10 mouse cellular contexts compared by ENCODE assay signal in the genomic region with DNA sequence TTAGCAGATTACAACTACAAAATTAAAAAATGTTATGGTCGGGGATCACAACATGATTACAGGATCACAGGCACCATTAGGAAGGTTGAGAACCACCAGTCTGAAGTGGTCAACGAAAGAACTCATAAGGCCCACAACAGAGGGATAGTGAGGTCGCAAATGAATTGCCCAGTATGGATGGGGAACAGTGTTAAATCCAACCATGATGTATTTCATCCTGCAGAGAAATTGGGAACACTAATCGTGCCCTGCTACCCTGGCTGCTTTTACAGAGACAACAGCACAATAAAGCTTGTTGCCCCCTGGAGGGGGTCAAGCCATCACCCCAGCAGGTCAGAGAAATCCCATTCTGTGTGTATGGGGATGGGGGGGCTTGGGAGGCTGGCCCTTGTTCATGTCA. TPM values are rescaled to one million over a fixed set of nuclear protein-coding genes. Genes with fewer than 3 reads are reported as not detected.
DNase-seq lines count a peak whose midpoint lies in the region; ATAC-seq and TF ChIP-seq lines count a peak whose summit lies in the region.
"Had no signal": no experiment of that assay in that cellular context is flagged by ENCODE, and none has a peak within 500 bp of the region (broad histone marks: within the 10 kb centered on the region; RNA-seq: fewer than 3 reads in every experiment).

No protein-coding gene starts in this region.

- no peak for ATAC-seq in embryonic facial prominence, embryonic 14.5 days (ENCODE audit: low read depth)
- ATAC-seq in intestine, postnatal 0 days: no peak
- ATAC-seq in neural tube, embryonic 12.5 days (ENCODE audit: low FRiP score, low read depth): no peak

- 60% methylated on average over 4 of the region's 4 CpGs for WGBS in embryonic facial prominence, embryonic 14.5 days
- 55% methylated on average over 4 of the region's 4 CpGs for WGBS in intestine, postnatal 0 days
- 55% methylated on average over 4 of the region's 4 CpGs for WGBS in neural tube, embryonic 12.5 days

- H3K27ac ChIP-seq in layer of hippocampus, adult 2 months: peak overlapping the region; percentile 96; the same call in 1 of the 2 replicates
- H3K27ac ChIP-seq in embryonic facial prominence, embryonic 14.5 days (replicated peaks; ENCODE audit: low read depth, low read length): peak overlapping the region; percentile 90; the same call in 1 of the 2 replicates
- H3K27ac ChIP-seq in intestine, postnatal 0 days (ENCODE audit: low read depth, low read length): no peak overlapping the region
- H3K27ac ChIP-seq in neural tube, embryonic 12.5 days: no peak overlapping the region

- H3K4me2 ChIP-seq in embryonic facial prominence, embryonic 14.5 days (ENCODE audit: low read depth, low read length): peak overlapping the region; percentile 88
- H3K4me2 ChIP-seq in intestine, postnatal 0 days (replicated peaks; ENCODE audit: low read depth): peak overlapping the region; percentile 93
- H3K4me2 ChIP-seq in neural tube, embryonic 12.5 days (replicated peaks): peak overlapping the region; percentile 94

- no peaks in the 10 kb centered on the region for H3K9me3 ChIP-seq in embryonic facial prominence, embryonic 14.5 days (ENCODE audit: control insufficient read depth, low read length)
- no peaks in the 10 kb centered on the region for H3K9me3 ChIP-seq in intestine, postnatal 0 days (ENCODE audit: control insufficient read depth)
- no peaks in the 10 kb centered on the region for H3K9me3 ChIP-seq in neural tube, embryonic 12.5 days

- no peak for DNase-seq in layer of hippocampus, adult 2 months (ENCODE audit: low spot score in 2 of 2)
- DNase-seq in layer of hippocampus, postnatal 25 days (ENCODE audit: extremely low spot score in 1 of 2, low spot score in 1 of 2): no peak
- no peak for DNase-seq in embryonic facial prominence, embryonic 14.5 days (ENCODE audit: low spot score)
- DNase-seq in left cerebral cortex, adult 9 months (ENCODE audit: low spot score in 2 of 2): no peak
- no peak for DNase-seq in ovary, postnatal 14 days (ENCODE audit: low spot score)
- DNase-seq in adrenal gland, postnatal 25 days: no peak
- DNase-seq: right cerebral cortex, postnatal 25 days had no signal

- H3K4me1 ChIP-seq in embryonic facial prominence, embryonic 14.5 days (ENCODE audit: control insufficient read depth, insufficient read depth, low read length): peaks cover 30% of the 10 kb centered on the region
- 0 out of 2 replicates have a peak, but pooled peaks cover 8% of the 10 kb centered on the region for H3K4me1 ChIP-seq in intestine, postnatal 0 days (replicated peaks; ENCODE audit: control insufficient read depth, insufficient read depth, low read length)
- H3K4me1 ChIP-seq in neural tube, embryonic 12.5 days: peaks cover 44% of the 10 kb centered on the region

- no peaks in the 10 kb centered on the region for H3K27me3 ChIP-seq in embryonic facial prominence, embryonic 14.5 days (replicated peaks; ENCODE audit: control insufficient read depth, insufficient read depth, low read length)
- H3K27me3 ChIP-seq in intestine, postnatal 0 days (replicated peaks; ENCODE audit: control insufficient read depth, insufficient read depth, low read length): no peaks in the 10 kb centered on the region
- H3K27me3 ChIP-seq in neural tube, embryonic 12.5 days (replicated peaks): no peaks in the 10 kb centered on the region

- peak overlapping the region; percentile 93 for H3K9ac ChIP-seq in embryonic facial prominence, embryonic 14.5 days (ENCODE audit: low read depth, low read length)
- no peak overlapping the region for H3K9ac ChIP-seq in intestine, postnatal 0 days (ENCODE audit: low read depth, low read length)
- H3K9ac ChIP-seq in neural tube, embryonic 12.5 days: peak overlapping the region; percentile 90

- peaks cover 70% of the 10 kb centered on the region for H3K36me3 ChIP-seq in embryonic facial prominence, embryonic 14.5 days (ENCODE audit: control insufficient read depth, insufficient read depth, low read length)
- H3K36me3 ChIP-seq in intestine, postnatal 0 days (ENCODE audit: control insufficient read depth, insufficient read depth): peaks cover 52% of the 10 kb centered on the region
- peaks cover 66% of the 10 kb centered on the region for H3K36me3 ChIP-seq in neural tube, embryonic 12.5 days

- TF ChIP-seq CTCF in layer of hippocampus, adult 2 months (conservative IDR thresholded peaks at IDR 0.05): no peak
- no peak for TF ChIP-seq CTCF in intestine, postnatal 0 days (IDR thresholded peaks at IDR 0.05; ENCODE audit: low read depth)

- H3K4me3 ChIP-seq in layer of hippocampus, adult 2 months: peak overlapping the region; percentile 69
- H3K4me3 ChIP-seq in embryonic facial prominence, embryonic 14.5 days (ENCODE audit: low read depth, low read length): peak overlapping the region; percentile 85
- H3K4me3 ChIP-seq in intestine, postnatal 0 days (ENCODE audit: low read depth, low read length): 0 out of 2 replicates have a peak overlapping the region, but pooled peaks have one; percentile 88
- H3K4me3 ChIP-seq in neural tube, embryonic 12.5 days: peak overlapping the region; percentile 96; the same call in 1 of the 2 replicates

RNA-seq across cellular contexts. Expression of gene Ranbp1, which starts 1.7 kb away (rescaled TPM):
- 10 to 100 TPM; 93.6 to 98.0 TPM for total RNA-seq in layer of hippocampus, adult 2 months (2021)
- total RNA-seq in layer of hippocampus, postnatal 25 days (2021): 10 to 100 TPM; 92.2 to 97.2 TPM
- polyA plus RNA-seq in embryonic facial prominence, embryonic 14.5 days (2014; fragmentation: Nextera tagmentation; extraction: Ambion mirVana): 515 and 520 TPM in 2 replicates
- polyA plus RNA-seq in intestine, postnatal 0 days (2015; fragmentation: Nextera tagmentation; extraction: Ambion mirVana): 229 and 231 TPM in 2 replicates
- 701 and 706 TPM in 2 replicates for polyA plus RNA-seq in neural tube, embryonic 12.5 days (2016; fragmentation: Nextera tagmentation; extraction: Ambion mirVana)
- 139 and 168 TPM in 2 replicates for total RNA-seq in adrenal gland, postnatal 25 days (2021)

RNA-seq across cellular contexts. Expression of gene Trmt2a, which starts 1.8 kb away (rescaled TPM):
- total RNA-seq in layer of hippocampus, adult 2 months (2021): 10 to 100 TPM; 51.1 to 54.9 TPM
- 10 to 100 TPM; 46.4 to 57.9 TPM for total RNA-seq in layer of hippocampus, postnatal 25 days (2021)
- 79.1 and 83.5 TPM in 2 replicates for polyA plus RNA-seq in embryonic facial prominence, embryonic 14.5 days (2014; fragmentation: Nextera tagmentation; extraction: Ambion mirVana)
- 26.1 and 28.7 TPM in 2 replicates for polyA plus RNA-seq in intestine, postnatal 0 days (2015; fragmentation: Nextera tagmentation; extraction: Ambion mirVana)
- 95.4 and 106 TPM in 2 replicates for polyA plus RNA-seq in neural tube, embryonic 12.5 days (2016; fragmentation: Nextera tagmentation; extraction: Ambion mirVana)
- total RNA-seq in adrenal gland, postnatal 25 days (2021): 60.1 and 63.9 TPM in 2 replicates

RNA-seq across cellular contexts. Expression of gene Gm49776, which starts 7.9 kb away (rescaled TPM):
- total RNA-seq in layer of hippocampus, adult 2 months (2021): not detected
- under 1 TPM in 1 of 2 experiments, not detected in 1; 0.79 TPM for total RNA-seq in layer of hippocampus, postnatal 25 days (2021)
- 1.2 and 6.5 TPM in 2 replicates for polyA plus RNA-seq in embryonic facial prominence, embryonic 14.5 days (2014; fragmentation: Nextera tagmentation; extraction: Ambion mirVana)
- polyA plus RNA-seq in intestine, postnatal 0 days (2015; fragmentation: Nextera tagmentation; extraction: Ambion mirVana): 1.2 and 1.5 TPM in 2 replicates
- polyA plus RNA-seq in neural tube, embryonic 12.5 days (2016; fragmentation: Nextera tagmentation; extraction: Ambion mirVana): 2.8 and 4.7 TPM in 2 replicates
- not detected in 2 replicates for total RNA-seq in adrenal gland, postnatal 25 days (2021)
- total RNA-seq: left cerebral cortex, adult 18-20 months had no signal

RNA-seq across cellular contexts. Expression of gene Zdhhc8, which starts 15.3 kb away (rescaled TPM):
- total RNA-seq in layer of hippocampus, adult 2 months (2021): 10 to 100 TPM; 72.0 to 84.1 TPM
- total RNA-seq in layer of hippocampus, postnatal 25 days (2021): 10 to 100 TPM; 77.0 to 95.9 TPM
- polyA plus RNA-seq in embryonic facial prominence, embryonic 14.5 days (2014; fragmentation: Nextera tagmentation; extraction: Ambion mirVana): 23.6 and 25.4 TPM in 2 replicates
- polyA plus RNA-seq in intestine, postnatal 0 days (2015; fragmentation: Nextera tagmentation; extraction: Ambion mirVana): 4.3 and 5.0 TPM in 2 replicates
- polyA plus RNA-seq in neural tube, embryonic 12.5 days (2016; fragmentation: Nextera tagmentation; extraction: Ambion mirVana): 16.7 and 17.7 TPM in 2 replicates
- total RNA-seq in adrenal gland, postnatal 25 days (2021): 21.5 and 26.8 TPM in 2 replicates

RNA-seq across cellular contexts. Expression of gene Ccdc188, which starts 32.6 kb away (rescaled TPM):
- total RNA-seq in layer of hippocampus, adult 2 months (2021): not detected
- not detected for total RNA-seq in layer of hippocampus, postnatal 25 days (2021)
- not detected in 2 replicates for polyA plus RNA-seq in embryonic facial prominence, embryonic 14.5 days (2014; fragmentation: Nextera tagmentation; extraction: Ambion mirVana)
- not detected in 2 replicates for polyA plus RNA-seq in intestine, postnatal 0 days (2015; fragmentation: Nextera tagmentation; extraction: Ambion mirVana)
- not detected in 2 replicates for polyA plus RNA-seq in neural tube, embryonic 12.5 days (2016; fragmentation: Nextera tagmentation; extraction: Ambion mirVana)
- total RNA-seq in adrenal gland, postnatal 25 days (2021): not detected in 2 replicates
- total RNA-seq: left cerebral cortex, adult 18-20 months had no signal

Comparison
In these comparisons a context has a peak if more than half of its experiments do, and no peak if none do; other contexts are left out.
1. H3K27ac ChIP-seq: peak in layer of hippocampus, adult 2 months (single experiment) and embryonic facial prominence, embryonic 14.5 days (single experiment); none in intestine, postnatal 0 days (single experiment) and neural tube, embryonic 12.5 days (single experiment).
2. Peak in every context shown above with its lines, with median percentiles within 50 percentile points of each other: H3K4me3 ChIP-seq and H3K4me2 ChIP-seq.